Mouse (Mus musculus) erythroblast, embryonic 14.5 days (primary cell): ENCODE measurements around the gene Hmgn3. TPM values are rescaled to one million over a fixed set of nuclear protein-coding genes. Genes with fewer than 3 reads are reported as not detected.

ENCODE experiments used
- H3K27me3 ChIP-seq: 2 replicates; pipeline ENCODE4 v1.6.1; 2012; ENCODE audit warnings: inconsistent platforms; ENCODE audit not compliant: control insufficient read depth
- H3K36me3 ChIP-seq: 2 replicates; pipeline ENCODE4 v1.6.1; 2012; ENCODE audit warnings: mild to moderate bottlenecking, inconsistent platforms; ENCODE audit not compliant: control insufficient read depth
- H3K4me1 ChIP-seq: 2 replicates; pipeline ENCODE4 v1.6.1; 2012; ENCODE audit warnings: inconsistent platforms; ENCODE audit not compliant: control insufficient read depth
- H3K4me3 ChIP-seq: replicated peaks from 2 replicates; pipeline ENCODE3; 2012; ENCODE audit warnings: moderate library complexity, mild to moderate bottlenecking, inconsistent platforms
- H3K9me3 ChIP-seq: 2 replicates; pipeline ENCODE4 v1.6.1; 2012; ENCODE audit warnings: low read length, inconsistent platforms, mixed read lengths; ENCODE audit not compliant: control insufficient read depth
- GATA1 ChIP-seq: IDR thresholded peaks from 2 replicates; pipeline ENCODE4 v1.6.1; 2012; ENCODE audit warnings: low read length, inconsistent platforms, mixed read lengths
- TAL1 ChIP-seq: IDR thresholded peaks from 3 replicates; pipeline ENCODE4 v1.6.1; 2012; ENCODE audit warnings: low read length, inconsistent platforms, mixed read lengths
- polyA plus RNA-seq: library from polyadenylated mRNA; stranded (reverse); fragments of >175 nt; gene quantifications from 2 replicates; pipeline ENCODE4 v1.2.3, GENCODE M21; 2012

The Hmgn3 gene
- polyA plus RNA-seq, 1 experiment, result not detected

GRCm38 (mm10) chr9:83103785-83104184 is 42.7 kb downstream of the Hmgn3 start:
- Histone ChIP-seq H3K36me3 (no peaks in the 10 kb centered on the region), H3K9me3 (no peaks in the 10 kb centered on the region), H3K27me3 (no peaks in the 10 kb centered on the region), H3K4me1 (no peaks in the 10 kb centered on the region), H3K4me3 (no peak overlapping the region)
- no peak for TF ChIP-seq TAL1
- TF ChIP-seq GATA1, result no peak

GRCm38 (mm10) chr9:83101691-83102090 is 44.8 kb downstream of the Hmgn3 start:
- Histone ChIP-seq H3K27me3 (no peaks in the 10 kb centered on the region), H3K4me1 (no peaks in the 10 kb centered on the region), H3K36me3 (no peaks in the 10 kb centered on the region), H3K9me3 (no peaks in the 10 kb centered on the region), H3K4me3 (no peak overlapping the region)
- TF ChIP-seq GATA1 (no peak), TAL1 (no peak)

GRCm38 (mm10) chr9:83100786-83101185 is 45.7 kb downstream of the Hmgn3 start:
- Histone ChIP-seq H3K9me3 (no peaks in the 10 kb centered on the region), H3K36me3 (no peaks in the 10 kb centered on the region), H3K27me3 (no peaks in the 10 kb centered on the region), H3K4me1 (no peaks in the 10 kb centered on the region), H3K4me3 (no peak overlapping the region)
- TF ChIP-seq TAL1 (no peak), GATA1 (no peak)

GRCm38 (mm10) chr9:83098652-83099307 is 47.7 kb downstream of the Hmgn3 start:
- Histone ChIP-seq H3K9me3 (no peaks in the 10 kb centered on the region), H3K4me3 (no peak overlapping the region), H3K4me1 (no peaks in the 10 kb centered on the region), H3K36me3 (no peaks in the 10 kb centered on the region), H3K27me3 (no peaks in the 10 kb centered on the region)
- no peak for TF ChIP-seq GATA1
- TF ChIP-seq TAL1, result no peak

- TF ChIP-seq GATA1 (no peak), TAL1 (no peak)
- H3K27me3 ChIP-seq, result no peaks in the 10 kb centered on the region
- H3K4me3 ChIP-seq, result no peak overlapping the region
- no peaks in the 10 kb centered on the region for H3K9me3 ChIP-seq
- H3K4me1 ChIP-seq, result no peaks in the 10 kb centered on the region
- no peaks in the 10 kb centered on the region for H3K36me3 ChIP-seq
These were observed 48.7 kb downstream of the Hmgn3 start for GRCm38 (mm10) chr9:83097816-83098215.

GRCm38 (mm10) chr9:83094649-83095336 is 51.7 kb downstream of the Hmgn3 start:
- Histone ChIP-seq H3K4me1 (no peaks in the 10 kb centered on the region), H3K36me3 (no peaks in the 10 kb centered on the region), H3K4me3 (no peak overlapping the region), H3K9me3 (no peaks in the 10 kb centered on the region), H3K27me3 (no peaks in the 10 kb centered on the region)
- TF ChIP-seq GATA1 (no peak), TAL1 (no peak)

- TF ChIP-seq TAL1 (no peak), GATA1 (no peak)
- no peaks in the 10 kb centered on the region for H3K36me3 ChIP-seq
- no peaks in the 10 kb centered on the region for H3K27me3 ChIP-seq
- H3K4me1 ChIP-seq, result no peaks in the 10 kb centered on the region
- no peak overlapping the region for H3K4me3 ChIP-seq
- H3K9me3 ChIP-seq, result no peaks in the 10 kb centered on the region; the same call in 1 of the 2 replicates
These were observed 62.6 kb downstream of the Hmgn3 start for GRCm38 (mm10) chr9:83083790-83084469.

- no peak overlapping the region for H3K4me3 ChIP-seq
- no peaks in the 10 kb centered on the region; the same call in 1 of the 2 replicates for H3K9me3 ChIP-seq
- H3K4me1 ChIP-seq, result no peaks in the 10 kb centered on the region
- no peaks in the 10 kb centered on the region for H3K36me3 ChIP-seq
- H3K27me3 ChIP-seq, result no peaks in the 10 kb centered on the region
- TF ChIP-seq TAL1, result no peak
- no peak for TF ChIP-seq GATA1
These were observed 63.4 kb downstream of the Hmgn3 start for GRCm38 (mm10) chr9:83083091-83083490.

GRCm38 (mm10) chr9:83082296-83082695 is 64.2 kb downstream of the Hmgn3 start:
- Histone ChIP-seq H3K4me3 (no peak overlapping the region), H3K36me3 (no peaks in the 10 kb centered on the region), H3K27me3 (no peaks in the 10 kb centered on the region), H3K4me1 (no peaks in the 10 kb centered on the region), H3K9me3 (no peaks in the 10 kb centered on the region; the same call in 1 of the 2 replicates)
- TF ChIP-seq TAL1, result no peak
- TF ChIP-seq GATA1, result no peak
